Mouse (Mus musculus) ES-Bruce4 (cell line): Measurements from ENCODE around the gene Leng8.

ENCODE experiments used
- CTCF ChIP-seq: IDR thresholded peaks from one replicate; pipeline ENCODE4 v1.8.1; 2011; ENCODE audit warnings: low read depth, low read length
- POLR2A ChIP-seq: IDR thresholded peaks from one replicate; pipeline ENCODE4 v1.8.1; 2011; ENCODE audit warnings: low read length; ENCODE audit not compliant: insufficient read depth

- TF ChIP-seq POLR2A: no peak
- TF ChIP-seq CTCF: no peak
Observed at GRCm38 (mm10) chr7:4138671-4139070, 1.8 kb downstream of the Leng8 start.
